Mouse (Mus musculus): ENCODE results near the gene Ccl3.

Ccl3 gene

GRCm38 (mm10) chr11:83649305-83649841 lies at the start of gene Ccl3:
Ccl3 (minus strand) TSS chr11:83649355.
- DNase-seq (ENCODE audit: low spot score): no peak

- DNase-seq (ENCODE audit: low spot score): no peak
Measured at GRCm38 (mm10) chr11:83692008-83692407, 42.9 kb upstream of the Ccl3 start.

DNA sequence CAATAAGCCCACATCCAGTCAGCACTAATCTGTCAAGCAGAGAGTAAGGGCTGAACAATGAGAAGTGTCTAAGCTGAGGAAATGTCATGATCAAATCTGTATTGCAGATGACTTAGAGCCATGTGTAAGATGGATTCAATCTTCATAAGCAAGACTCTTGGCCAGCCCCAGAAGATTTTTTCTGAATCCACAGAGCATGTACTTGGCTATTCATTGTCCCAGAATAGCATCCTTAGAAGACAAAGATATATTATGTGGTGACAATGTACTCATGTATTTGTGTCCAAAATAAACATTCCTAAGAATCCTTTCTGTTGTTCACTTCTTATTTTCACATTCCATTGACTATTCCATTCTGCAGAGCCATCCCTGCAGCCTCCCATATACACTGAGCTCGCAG lies 40.8 kb upstream of the Ccl3 start:
- DNase-seq (ENCODE audit: low spot score): no peak

- DNase-seq (ENCODE audit: low spot score): no peak
Measured at GRCm38 (mm10) chr11:83675665-83676064, 26.5 kb upstream of the Ccl3 start.

DNA sequence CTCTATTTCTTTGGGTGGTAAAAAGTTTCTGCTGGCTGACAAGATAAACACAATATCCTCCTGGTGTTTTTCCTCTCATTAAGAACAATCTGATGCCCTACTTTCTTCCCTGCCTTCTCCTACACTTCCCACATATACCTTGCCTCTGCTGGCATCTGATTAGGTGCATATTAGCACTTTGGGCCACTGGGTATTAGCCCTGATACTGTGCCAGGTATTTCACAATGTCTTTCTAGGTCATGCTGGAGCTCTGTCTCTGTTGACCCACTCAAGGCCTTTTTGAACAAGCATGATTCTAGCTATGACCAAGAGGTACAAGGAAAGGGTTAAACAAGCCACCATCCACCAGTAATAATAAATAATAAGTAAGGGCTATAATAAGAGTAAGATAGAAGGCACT lies 22.6 kb upstream of the Ccl3 start:
- DNase-seq (ENCODE audit: low spot score): no peak

DNA sequence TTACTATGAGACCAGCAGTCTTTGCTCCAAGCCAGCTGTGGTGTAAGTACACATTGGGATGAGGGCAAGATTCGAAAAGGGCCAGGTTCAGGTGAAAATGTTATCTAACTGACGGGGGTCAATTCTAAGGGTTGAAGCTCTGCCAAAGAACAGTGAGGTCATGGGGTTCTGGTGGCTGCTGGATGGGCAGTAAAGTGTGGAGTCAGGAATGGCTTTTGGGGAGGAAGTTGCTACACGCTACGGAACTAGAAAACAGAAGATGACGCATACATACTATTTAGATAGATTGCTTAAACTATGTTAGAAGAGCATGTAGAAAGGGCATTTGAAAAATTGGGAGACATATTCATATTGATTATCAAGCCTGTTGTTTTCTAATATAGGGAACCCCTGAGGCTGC lies 14.4 kb upstream of the Ccl3 start:
- DNase-seq (ENCODE audit: low spot score): no peak

DNA sequence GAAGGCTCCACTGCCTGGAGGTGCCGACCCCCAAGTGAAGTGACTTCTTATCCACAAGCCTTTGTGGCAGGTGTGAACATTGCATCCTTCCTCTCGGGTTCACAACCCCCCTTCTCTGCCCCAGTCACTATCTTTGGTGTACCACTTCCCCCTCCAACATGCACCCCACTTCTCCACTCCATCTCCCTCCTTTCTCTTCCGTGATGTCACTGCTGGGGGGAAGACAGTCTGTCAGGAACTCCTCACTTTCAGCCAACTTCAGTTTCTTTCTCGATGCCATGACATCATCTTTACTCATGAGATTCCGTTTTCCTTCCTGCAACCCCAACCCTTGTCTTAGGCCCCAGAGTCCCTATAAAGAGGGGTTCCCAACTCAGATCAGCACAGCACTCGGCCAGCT lies 13.0 kb upstream of the Ccl3 start, which contains the start of gene Ccl4:
TSS of gene Ccl4 (plus strand) at position 381 of the 400 bp plus-strand sequence.
- DNase-seq (ENCODE audit: low spot score): no peak

GRCm38 (mm10) chr11:83658797-83659196 lies 9.6 kb upstream of the Ccl3 start:
- no peak for DNase-seq (ENCODE audit: low spot score)

- no peak for DNase-seq (ENCODE audit: low spot score)
Measured at GRCm38 (mm10) chr11:83657508-83657907, 8.4 kb upstream of the Ccl3 start.

GRCm38 (mm10) chr11:83654606-83655005 lies 5.5 kb upstream of the Ccl3 start:
- DNase-seq (ENCODE audit: low spot score): no peak

- no peak for DNase-seq (ENCODE audit: low spot score)
Measured at GRCm38 (mm10) chr11:83646356-83647149, 2.6 kb downstream of the Ccl3 start.

GRCm38 (mm10) chr11:83645521-83645920 lies 3.6 kb downstream of the Ccl3 start, which contains the start of gene Rpl9-ps1:
Rpl9-ps1 (minus strand) TSS chr11:83645621.
- no peak for DNase-seq (ENCODE audit: low spot score)

DNA sequence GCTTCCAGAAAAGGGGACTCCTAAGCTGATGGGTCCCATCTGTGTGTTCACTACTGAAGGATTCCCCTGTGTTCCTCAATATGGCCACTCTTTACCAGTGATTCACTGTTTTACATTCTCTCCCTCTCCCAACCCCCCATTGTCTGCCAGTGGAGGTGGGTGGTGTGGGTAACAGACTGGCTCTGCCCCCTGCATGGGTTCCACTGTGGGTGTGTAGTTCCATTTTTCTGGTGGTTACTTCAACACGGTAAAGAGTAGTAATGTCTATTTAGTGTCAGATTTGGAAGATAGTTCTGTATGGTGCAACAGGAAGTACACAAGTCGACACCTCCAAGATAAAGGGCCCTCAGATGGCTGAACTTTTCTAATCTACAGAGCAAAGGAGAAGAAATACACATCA lies 7.9 kb downstream of the Ccl3 start:
- DNase-seq (ENCODE audit: low spot score): no peak

GRCm38 (mm10) chr11:83640141-83640540 lies 9.0 kb downstream of the Ccl3 start:
- DNase-seq (ENCODE audit: low spot score): no peak

DNA sequence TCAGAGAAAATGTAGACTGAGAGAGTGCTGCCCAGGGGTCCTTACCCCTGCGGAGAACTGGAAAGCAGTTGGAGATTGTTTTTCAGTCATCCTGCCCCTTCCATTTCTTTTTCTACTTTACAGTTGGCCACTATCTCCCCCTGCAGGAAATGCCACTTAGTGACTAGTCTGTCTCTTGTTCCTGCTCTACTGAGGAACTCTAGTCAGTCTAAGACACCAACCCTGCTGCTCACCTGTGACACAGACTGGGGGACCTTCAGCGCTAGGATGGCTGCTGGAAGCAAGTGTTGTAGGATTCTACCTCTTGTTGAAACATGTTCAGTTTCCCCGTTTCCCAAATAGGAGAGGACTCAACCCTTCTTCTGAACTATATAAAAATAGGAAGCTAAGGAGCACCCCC lies 9.6 kb downstream of the Ccl3 start:
- no peak for DNase-seq (ENCODE audit: low spot score)

DNA sequence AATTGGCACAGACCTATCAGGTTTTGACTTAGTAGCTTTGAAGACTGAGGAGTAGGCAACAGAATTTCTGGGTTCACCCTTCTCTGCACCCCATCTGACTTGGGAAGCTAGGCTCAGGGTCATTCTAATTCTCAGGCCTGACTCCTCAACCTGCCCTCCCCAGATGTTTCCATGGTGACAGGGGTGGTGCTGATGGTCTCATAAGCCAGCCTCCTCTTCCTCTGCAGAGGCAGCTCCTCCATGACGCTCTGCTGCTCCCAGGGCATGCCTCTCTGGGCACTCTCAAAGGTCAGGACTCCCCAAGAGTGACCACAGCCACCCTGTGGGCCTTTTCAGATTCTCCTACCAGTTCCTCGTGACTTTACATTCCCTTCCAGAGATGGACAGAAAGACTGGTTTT lies 10.2 kb downstream of the Ccl3 start:
- DNase-seq (ENCODE audit: low spot score): no peak

DNA sequence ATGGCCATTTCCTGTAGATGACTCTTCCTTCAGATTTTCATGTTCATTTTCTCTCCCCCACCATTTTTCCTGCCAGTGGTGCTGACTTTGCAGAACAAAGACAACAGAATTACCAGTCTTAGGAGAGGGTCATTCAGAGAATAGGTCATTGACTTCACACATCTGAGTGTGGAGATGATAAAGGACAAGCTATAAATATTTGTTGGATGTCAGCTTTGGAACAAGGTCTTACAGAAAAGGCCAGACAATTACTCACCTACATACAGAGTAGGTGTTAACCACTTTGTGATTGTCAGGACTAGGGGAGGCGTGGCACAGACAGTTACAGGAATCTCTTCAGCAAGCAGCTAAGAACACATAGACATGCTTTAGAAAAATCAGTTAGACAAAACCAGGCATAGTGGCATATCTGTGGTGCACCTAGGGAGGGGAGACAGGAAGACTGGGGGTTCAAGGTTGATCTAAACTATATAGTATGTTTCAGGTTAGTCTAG lies 12.4 kb downstream of the Ccl3 start:
- no peak for DNase-seq (ENCODE audit: low spot score)

DNA sequence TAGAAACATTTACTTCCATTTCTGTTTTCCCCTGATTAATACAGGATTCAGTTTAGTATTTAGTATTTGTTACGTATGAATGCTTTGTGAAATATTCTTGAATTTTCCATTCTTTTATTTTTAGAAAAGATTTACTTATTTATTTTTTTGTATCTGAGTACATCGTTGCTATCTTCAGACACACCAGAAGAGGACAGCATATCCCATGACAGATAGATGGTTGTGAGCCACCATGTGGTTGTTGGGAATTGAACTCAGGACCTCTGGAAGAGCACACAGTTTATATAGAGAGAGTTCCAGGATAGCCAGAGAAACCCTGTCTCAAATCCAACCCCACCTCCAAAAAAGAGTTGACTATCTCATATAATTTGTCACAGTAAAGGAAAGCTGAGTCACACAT lies 14.3 kb downstream of the Ccl3 start:
- DNase-seq (ENCODE audit: low spot score): no peak

GRCm38 (mm10) chr11:83634425-83634824 lies 14.7 kb downstream of the Ccl3 start:
- DNase-seq (ENCODE audit: low spot score): no peak

- no peak for DNase-seq (ENCODE audit: low spot score)
Measured at GRCm38 (mm10) chr11:83632744-83633143, 16.4 kb downstream of the Ccl3 start.

DNA sequence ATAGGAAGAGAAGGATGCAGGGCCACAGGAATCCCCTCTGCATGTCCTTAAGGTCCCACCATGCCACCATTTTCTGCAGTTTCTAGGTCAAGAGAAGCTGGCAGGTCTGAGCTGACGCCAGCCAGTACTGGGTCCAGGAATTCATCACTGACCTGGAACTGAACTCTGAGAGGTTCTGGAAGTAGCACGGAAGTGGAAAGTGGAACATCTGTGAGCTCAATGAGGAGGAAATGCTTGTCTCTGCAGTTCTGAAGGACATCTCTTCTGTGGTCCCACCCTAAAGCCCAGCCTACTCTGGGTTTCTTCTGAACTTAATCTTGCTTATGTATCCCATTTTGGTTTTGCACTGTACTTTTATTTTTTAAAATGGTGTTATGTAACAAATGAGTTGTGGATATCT lies 18.1 kb downstream of the Ccl3 start:
- DNase-seq (ENCODE audit: low spot score): no peak

DNA sequence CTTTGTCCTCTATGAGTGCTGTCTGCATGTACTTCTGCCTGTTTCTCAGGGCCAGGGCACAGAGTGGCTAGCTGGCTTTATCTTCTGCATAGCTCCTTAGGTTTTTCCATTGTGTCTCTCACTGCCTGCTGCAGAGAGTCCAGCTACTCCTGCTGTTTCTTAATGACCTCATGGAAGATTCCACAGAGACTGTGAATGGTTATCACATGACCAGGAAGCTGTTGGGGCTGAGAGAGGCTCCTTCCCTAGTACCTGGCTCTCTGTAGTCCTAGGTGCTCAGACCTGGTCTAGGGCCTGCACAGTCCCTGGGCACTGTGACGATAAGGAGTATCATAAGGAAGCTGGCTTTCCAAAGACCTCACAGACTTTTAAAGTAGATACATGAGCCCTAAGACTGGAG lies 18.5 kb downstream of the Ccl3 start:
- DNase-seq (ENCODE audit: low spot score): no peak

DNA sequence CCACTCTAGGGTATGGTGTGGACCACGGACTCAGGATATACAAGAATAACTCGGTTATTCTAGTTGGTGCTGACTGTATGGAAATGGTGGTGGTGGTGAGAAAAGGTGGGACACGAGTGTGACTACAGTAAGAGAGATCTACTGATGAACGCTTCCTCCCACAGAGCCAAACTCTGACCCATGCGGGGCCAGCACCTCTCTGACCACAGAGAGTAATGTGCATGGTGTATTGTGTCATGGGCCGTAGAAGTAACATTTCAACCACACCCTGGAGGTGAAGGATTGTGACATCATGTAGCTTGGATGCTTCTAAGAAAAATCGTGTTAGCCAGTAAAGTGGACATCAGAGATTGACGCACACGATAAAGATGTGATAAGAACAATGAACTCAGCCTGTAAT lies 20.3 kb downstream of the Ccl3 start:
- no peak for DNase-seq (ENCODE audit: low spot score)

DNA sequence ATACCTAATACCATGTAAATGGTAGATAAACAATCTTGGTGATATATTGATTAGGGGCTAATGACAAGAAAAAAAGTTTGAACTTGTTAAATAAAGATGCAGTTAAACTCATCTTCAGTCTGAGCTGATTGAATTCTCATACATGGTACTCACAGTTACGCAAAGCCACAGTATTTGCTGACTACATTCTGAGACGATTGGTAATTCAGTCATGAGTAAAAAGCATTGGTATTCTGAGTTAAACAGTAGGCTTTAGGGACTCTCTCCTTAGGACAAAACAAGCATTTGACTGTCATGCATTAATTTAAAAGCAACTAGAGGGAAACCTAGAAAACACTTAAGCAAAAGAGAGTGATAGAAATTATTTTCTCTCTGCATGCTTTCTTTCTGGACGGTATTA lies 25.6 kb downstream of the Ccl3 start:
- DNase-seq (ENCODE audit: low spot score): no peak
